Mouse (Mus musculus) CH12.LX (cell line): Measurements from ENCODE around the gene Hps4. TPM values are rescaled to one million over a fixed set of nuclear protein-coding genes. Genes with fewer than 3 reads are reported as not detected.

Source experiments
- DNase-seq: peaks from one replicate; pipeline ENCODE4 v3.0.0-alpha.2; 2013; ENCODE audit errors: extremely low read depth
- H3K27ac ChIP-seq: 2 replicates; pipeline ENCODE4 v1.5.1; 2012; ENCODE audit warnings: low read depth, mild to moderate bottlenecking, control low read depth, moderate library complexity; ENCODE audit not compliant: insufficient read depth
- H3K27me3 ChIP-seq: replicated peaks from 2 replicates; pipeline ENCODE3; 2012; ENCODE audit warnings: inconsistent platforms
- H3K36me3 ChIP-seq, 2 experiments: replicated peaks in 1 of 2; 2 replicates each; pipeline versions ENCODE3 to v1.6.1; 2012; ENCODE audit warnings: inconsistent platforms in 1 of 2, low read length in 1 of 2, mild to moderate bottlenecking in 1 of 2, mixed read lengths in 1 of 2, moderate library complexity in 1 of 2; ENCODE audit not compliant: control insufficient read depth in 1 of 2, insufficient read depth in 1 of 2
- H3K4me1 ChIP-seq, 2 experiments: 2 replicates each; pipeline ENCODE4 v1.6.1; 2012; ENCODE audit warnings: inconsistent platforms in 1 of 2, moderate library complexity in 1 of 2; ENCODE audit not compliant: insufficient read depth in 2 of 2, control insufficient read depth in 1 of 2
- H3K4me2 ChIP-seq: 2 replicates; pipeline ENCODE4 v1.6.1; 2012; ENCODE audit warnings: low read depth, mild to moderate bottlenecking, control low read depth; ENCODE audit not compliant: poor library complexity, insufficient read depth, severe bottlenecking
- H3K4me3 ChIP-seq, 3 experiments: fragments of 150-350 bp in 1 of 3; sonication (generic) in 1 of 3; replicated peaks in 1 of 3; 2 replicates each; pipeline versions ENCODE3 to v1.5.1; 2011 to 2012; ENCODE audit warnings: low read depth in 2 of 3, low read length in 2 of 3, mild to moderate bottlenecking in 2 of 3, moderate library complexity in 2 of 3, control low read depth in 1 of 3, improper control_type of control experiment in 1 of 3, inconsistent platforms in 1 of 3, mixed read lengths in 1 of 3; ENCODE audit not compliant: poor library complexity in 1 of 3
- H3K79me2 ChIP-seq: replicated peaks from 2 replicates; pipeline ENCODE4 v1.6.1; 2012; ENCODE audit warnings: mild to moderate bottlenecking, moderate library complexity; ENCODE audit not compliant: control insufficient read depth, poor library complexity, insufficient read depth, severe bottlenecking; ENCODE audit errors: extremely low read depth
- H3K9ac ChIP-seq: 2 replicates; pipeline ENCODE4 v1.6.1; 2012; ENCODE audit warnings: low read depth, mild to moderate bottlenecking, control low read depth, moderate library complexity; ENCODE audit not compliant: insufficient read depth
- H3K9me3 ChIP-seq: replicated peaks from 2 replicates; pipeline ENCODE3; 2012; ENCODE audit warnings: low read length, inconsistent platforms, mixed read lengths
- BHLHE40 ChIP-seq: IDR thresholded peaks from 2 replicates; pipeline ENCODE4 v1.6.1; 2011; ENCODE audit warnings: mild to moderate bottlenecking, low read depth, low read length, improper control_type of control experiment
- CHD2 ChIP-seq: IDR thresholded peaks from 2 replicates; pipeline ENCODE4 v1.6.1; 2011; ENCODE audit warnings: low read length, improper control_type of control experiment
- ELF1 ChIP-seq: IDR thresholded peaks from 2 replicates; pipeline ENCODE4 v1.6.1; 2014; ENCODE audit warnings: low read depth, mild to moderate bottlenecking, inconsistent platforms, low read length, improper control_type of control experiment
- GABPA ChIP-seq: IDR thresholded peaks from 2 replicates; pipeline ENCODE4 v1.6.1; 2012; ENCODE audit warnings: low read depth, low read length, improper control_type of control experiment, inconsistent platforms; ENCODE audit not compliant: insufficient replicate concordance
- HCFC1 ChIP-seq: IDR thresholded peaks from 2 replicates; pipeline ENCODE4 v1.6.1; 2012; ENCODE audit warnings: low read depth, mild to moderate bottlenecking, inconsistent platforms, low read length, improper control_type of control experiment
- IRF4 ChIP-seq: IDR thresholded peaks from 2 replicates; pipeline ENCODE4 v1.6.1; 2014; ENCODE audit warnings: low read depth, mild to moderate bottlenecking, inconsistent platforms, low read length, improper control_type of control experiment
- KAT2A ChIP-seq: IDR thresholded peaks from 2 replicates; pipeline ENCODE4 v1.6.1; 2012; ENCODE audit warnings: low read length, improper control_type of control experiment, inconsistent platforms; ENCODE audit not compliant: insufficient replicate concordance
- MAFK ChIP-seq: IDR thresholded peaks from 2 replicates; pipeline ENCODE4 v1.6.1; 2011; ENCODE audit warnings: low read length, improper control_type of control experiment; ENCODE audit not compliant: insufficient replicate concordance
- MAX ChIP-seq: IDR thresholded peaks from 2 replicates; pipeline ENCODE4 v1.6.1; 2011; ENCODE audit warnings: low read length, improper control_type of control experiment
- MAZ ChIP-seq: IDR thresholded peaks from 2 replicates; pipeline ENCODE4 v1.6.1; 2012; ENCODE audit warnings: low read depth, mild to moderate bottlenecking, inconsistent platforms, low read length, improper control_type of control experiment, moderate library complexity
- MEF2A ChIP-seq: IDR thresholded peaks from 2 replicates; pipeline ENCODE4 v1.6.1; 2014; ENCODE audit warnings: low read depth, mild to moderate bottlenecking, inconsistent platforms, low read length, improper control_type of control experiment, borderline replicate concordance
- MYC ChIP-seq: IDR thresholded peaks from 2 replicates; pipeline ENCODE4 v1.6.1; 2011; ENCODE audit warnings: low read depth, mild to moderate bottlenecking, improper control_type of control experiment, low read length
- NELFE ChIP-seq: IDR thresholded peaks from 2 replicates; pipeline ENCODE4 v1.6.1; 2011; ENCODE audit warnings: low read depth, low read length, improper control_type of control experiment
- NRF1 ChIP-seq: IDR thresholded peaks from 2 replicates; pipeline ENCODE4 v1.6.1; 2014; ENCODE audit warnings: low read depth, mild to moderate bottlenecking, inconsistent platforms, low read length, improper control_type of control experiment, moderate library complexity
- PAX5 ChIP-seq: IDR thresholded peaks from 2 replicates; pipeline ENCODE4 v1.6.1; 2012; ENCODE audit warnings: low read length, inconsistent platforms, mixed read lengths
- POLR2A ChIP-seq: IDR thresholded peaks from 2 replicates; pipeline ENCODE4 v1.6.1; 2011; ENCODE audit warnings: low read depth, mild to moderate bottlenecking, improper control_type of control experiment, low read length
- RAD21 ChIP-seq: IDR thresholded peaks from 2 replicates; pipeline ENCODE4 v1.6.1; 2011; ENCODE audit warnings: low read depth, mild to moderate bottlenecking, low read length, improper control_type of control experiment, moderate library complexity
- SIN3A ChIP-seq: IDR thresholded peaks from 2 replicates; pipeline ENCODE4 v1.6.1; 2012; ENCODE audit warnings: low read length, improper control_type of control experiment, inconsistent platforms
- TCF12 ChIP-seq: IDR thresholded peaks from 2 replicates; pipeline ENCODE4 v1.6.1; 2014; ENCODE audit warnings: low read depth, mild to moderate bottlenecking, inconsistent platforms, low read length, improper control_type of control experiment
- ZC3H11A ChIP-seq: IDR thresholded peaks from 2 replicates; pipeline ENCODE4 v1.6.1; 2012; ENCODE audit warnings: low read depth, mild to moderate bottlenecking, inconsistent platforms, low read length, improper control_type of control experiment
- ZKSCAN1 ChIP-seq: IDR thresholded peaks from 2 replicates; pipeline ENCODE4 v1.6.1; 2012; ENCODE audit warnings: low read depth, inconsistent platforms, low read length, improper control_type of control experiment, borderline replicate concordance
- ZMIZ1 ChIP-seq: IDR thresholded peaks from 2 replicates; pipeline ENCODE4 v1.6.1; 2012; ENCODE audit warnings: low read depth, mild to moderate bottlenecking, inconsistent platforms, low read length, improper control_type of control experiment
- ZNF384 ChIP-seq: IDR thresholded peaks from 2 replicates; pipeline ENCODE4 v1.6.1; 2012; ENCODE audit warnings: low read depth, low read length, improper control_type of control experiment, inconsistent platforms
- dilution Hi-C: fragments of 300-500 bp; cut with MboI; formaldehyde crosslinking; loops from 2 replicates; pipeline ENCODE4 v1.14.3; 2020; ENCODE audit warnings: low sequenced_read_pairs; ENCODE audit not compliant: extremely low pct_unique_long_range_greater_than_20kb, extremely low pct_ligation_motif_present
- in situ Hi-C: fragments of 300-500 bp; cut with MboI; formaldehyde crosslinking; loops from 3 replicates; pipeline ENCODE4 v1.14.3; 2019; ENCODE audit warnings: low sequenced_read_pairs, low pct_ligation_motif_present, low pct_unique_long_range_greater_than_20kb, mixed read lengths
- polyA plus RNA-seq: library from polyadenylated mRNA; unstranded; fragments of >175 nt; gene quantifications from 2 replicates; pipeline ENCODE4 v1.2.1, GENCODE M21; 2012; ENCODE audit warnings: low read depth; ENCODE audit not compliant: insufficient read length
- total RNA-seq, 2 experiments: library from RNA; depleted of rRNA; stranded (reverse); fragments of 300-350 nt in 1 of 2; fragments of >200 nt in 1 of 2; gene quantifications; 2 replicates each; pipeline ENCODE4 v1.2.3; 2012 to 2014

Hps4 gene
- total and polyA plus RNA-seq, 3 experiments, result 10.0 to 23.0 (median 18.3) TPM

DNA sequence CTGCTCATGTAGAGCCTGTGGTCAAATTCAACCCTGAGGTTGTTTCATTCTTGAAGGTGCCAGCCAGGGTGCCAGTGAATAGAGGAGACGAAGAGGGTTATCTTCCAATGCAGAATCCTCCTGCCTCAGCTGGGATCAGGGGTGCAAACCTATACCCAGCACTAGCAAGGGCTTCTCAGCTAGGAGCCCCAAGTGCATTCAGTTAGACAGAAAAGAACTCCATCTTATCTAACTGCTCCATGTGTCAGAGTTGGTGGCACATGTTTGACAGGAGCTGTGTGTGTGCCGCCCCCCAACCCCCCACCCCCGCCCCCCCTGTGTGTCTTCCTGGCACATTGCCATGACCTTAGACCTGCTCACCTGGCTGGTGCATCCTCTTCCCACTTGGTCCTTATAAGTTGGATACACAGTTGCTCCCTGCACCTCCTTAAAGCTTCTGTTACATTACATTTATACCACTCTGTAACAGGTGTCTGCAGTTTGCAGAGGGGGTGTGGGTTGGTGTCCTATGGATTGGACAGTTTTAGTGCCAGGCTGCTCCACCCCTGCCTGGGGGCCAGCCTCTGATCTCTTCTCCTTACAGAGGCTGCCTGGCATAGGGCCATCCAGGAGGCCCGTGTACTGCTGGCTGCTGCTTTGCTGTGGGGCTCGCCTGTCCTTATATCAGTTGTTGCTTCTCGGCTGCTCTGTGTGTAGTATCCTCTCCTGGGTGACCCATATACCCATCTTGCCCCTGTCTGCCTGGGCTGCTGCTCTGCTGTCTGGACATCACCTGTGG lies 46.3 kb upstream of the Hps4 start:
- Histone ChIP-seq H3K36me3 (peaks cover 0 to 25% of the 10 kb centered on the region in 2 experiments), H3K4me2 (no peak overlapping the region), H3K4me3 (no peak overlapping the region), H3K9ac (no peak overlapping the region), H3K4me1 (peaks cover 2 to 21% of the 10 kb centered on the region in 2 experiments; a peak in 3 of 4 replicates), H3K27me3 (no peaks in the 10 kb centered on the region), H3K27ac (no peak overlapping the region), H3K9me3 (no peaks in the 10 kb centered on the region), H3K79me2 (no peaks in the 10 kb centered on the region)
- DNase-seq, result no peak
- dilution Hi-C loops (no loop called here), in situ Hi-C loops (no loop called here)
- TF ChIP-seq MAX (no peak), CHD2 (no peak), MEF2A (no peak), TCF12 (no peak), GABPA (no peak), ZNF384 (no peak), HCFC1 (no peak), RAD21 (no peak), IRF4 (no peak), ZKSCAN1 (no peak), ELF1 (no peak), NRF1 (no peak), PAX5 (no peak), MYC (no peak), POLR2A (no peak), SIN3A (no peak), NELFE (no peak)

DNA sequence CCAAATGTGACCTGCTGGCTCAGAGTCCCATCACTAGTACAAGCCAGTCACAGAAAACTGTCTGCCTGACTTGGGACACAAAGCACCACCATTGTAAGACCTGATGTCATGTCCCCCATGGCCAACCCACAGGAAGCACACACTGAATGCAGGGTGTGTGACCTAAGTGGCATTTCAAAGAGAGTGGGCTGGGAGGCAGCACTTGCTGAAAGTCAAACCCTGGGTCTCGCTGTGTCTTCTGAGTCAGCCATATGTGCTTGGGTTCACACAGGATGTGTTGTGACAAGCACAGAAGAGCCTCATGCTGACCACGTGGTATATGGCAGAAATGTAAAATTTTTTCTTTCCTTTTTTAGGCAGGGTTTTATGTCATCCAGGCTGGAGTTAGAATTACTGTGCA lies 45.6 kb upstream of the Hps4 start:
- in situ Hi-C loops, result no loop called here
- DNase-seq, result no peak
- no peak overlapping the region for H3K4me3 ChIP-seq
- no peak overlapping the region for H3K9ac ChIP-seq
- H3K4me1 ChIP-seq, result peaks cover 2 to 15% of the 10 kb centered on the region in 2 experiments; a peak in 3 of 4 replicates
- H3K9me3 ChIP-seq, result no peaks in the 10 kb centered on the region
- H3K79me2 ChIP-seq, result no peaks in the 10 kb centered on the region
- peaks cover 0 to 29% of the 10 kb centered on the region in 2 experiments for H3K36me3 ChIP-seq
- no peak overlapping the region for H3K4me2 ChIP-seq
- H3K27ac ChIP-seq, result no peak overlapping the region
- dilution Hi-C loops, result no loop called here
- H3K27me3 ChIP-seq, result no peaks in the 10 kb centered on the region
- TF ChIP-seq ZMIZ1, result no peak
- no peak for TF ChIP-seq KAT2A
- no peak for TF ChIP-seq BHLHE40
- TF ChIP-seq ZC3H11A, result no peak
- no peak for TF ChIP-seq MAFK
- no peak for TF ChIP-seq MAZ
